Mouse (Mus musculus): Measurements from ENCODE around the gene Acot6. TPM values are rescaled to one million over a fixed set of nuclear protein-coding genes. Genes with fewer than 3 reads are reported as not detected.
A peak's percentile ranks its signal among the peaks of the same experiment; 100 is the strongest.

Acot6 gene
- polyA plus RNA-seq, 1 experiment from 2014 or later: 1.8 TPM

GRCm38 (mm10) chr12:84109924-84110323, 9.5 kb downstream of the Acot6 start:
- Histone ChIP-seq H3K4me3 (replicated peaks) (no peak overlapping the region), H3K4me2 (no peak overlapping the region), H3K27me3 (no peaks in the 10 kb centered on the region), H3K4me1 (peaks cover 8% of the 10 kb centered on the region), H3K9ac (no peak overlapping the region), H3K36me3 (no peaks in the 10 kb centered on the region), H3K9me3 (replicated peaks) (no peaks in the 10 kb centered on the region), H3K27ac (no peak overlapping the region)
- ATAC-seq (replicated peaks; ENCODE audit: low FRiP score): no peak
- 78% methylated on average over 1 of the region's 1 CpGs for WGBS

- WGBS: 93% methylated on average over 4 of the region's 4 CpGs
- H3K4me3 ChIP-seq (replicated peaks): no peak overlapping the region
Measured at GRCm38 (mm10) chr12:84110814-84111213, 10.4 kb downstream of the Acot6 start.

GRCm38 (mm10) chr12:84113676-84114075, 13.2 kb downstream of the Acot6 start:
- no peak overlapping the region for H3K9ac ChIP-seq
- peaks cover 8% of the 10 kb centered on the region for H3K4me1 ChIP-seq
- no peaks in the 10 kb centered on the region for H3K9me3 ChIP-seq (replicated peaks)
- no peaks in the 10 kb centered on the region for H3K27me3 ChIP-seq
- H3K4me2 ChIP-seq: peak overlapping the region; percentile 72
- no peak for ATAC-seq (replicated peaks; ENCODE audit: low FRiP score)
- no peak overlapping the region for H3K27ac ChIP-seq
- 49% methylated on average over 6 of the region's 6 CpGs for WGBS
- H3K36me3 ChIP-seq: no peaks in the 10 kb centered on the region
- H3K4me3 ChIP-seq (replicated peaks): peak overlapping the region; percentile 88

More at GRCm38 (mm10) chr12:84110814-84111213, 10.4 kb downstream of the Acot6 start:
- Histone ChIP-seq H3K27me3 (no peaks in the 10 kb centered on the region), H3K9ac (no peak overlapping the region), H3K27ac (no peak overlapping the region), H3K4me1 (peaks cover 12% of the 10 kb centered on the region), H3K36me3 (no peaks in the 10 kb centered on the region), H3K9me3 (replicated peaks) (no peaks in the 10 kb centered on the region), H3K4me2 (no peak overlapping the region)
- ATAC-seq (replicated peaks; ENCODE audit: low FRiP score): no peak

GRCm38 (mm10) chr12:84114153-84114994, 13.9 kb downstream of the Acot6 start, which contains the start of gene Dnal1:
Gene Dnal1, plus strand, starts transcription at chr12:84114366.
- H3K4me2 ChIP-seq: peak within 1 kb of the TSS; percentile 72
- H3K27me3 ChIP-seq: no peaks in the 10 kb centered on the region
- H3K4me1 ChIP-seq: peaks cover 8% of the 10 kb centered on the region
- H3K4me3 ChIP-seq (replicated peaks): peak within 1 kb of the TSS; percentile 88
- H3K36me3 ChIP-seq: no peaks in the 10 kb centered on the region
- no peaks in the 10 kb centered on the region for H3K9me3 ChIP-seq (replicated peaks)
- peak; percentile 98 for ATAC-seq (replicated peaks; ENCODE audit: low FRiP score)
- WGBS: 2% methylated on average over 30 of the region's 35 CpGs
- peak within 1 kb of the TSS; percentile 64 for H3K9ac ChIP-seq
- peak within 1 kb of the TSS; percentile 58 for H3K27ac ChIP-seq

- Histone ChIP-seq H3K4me3 (replicated peaks) (no peak overlapping the region), H3K9me3 (replicated peaks) (no peaks in the 10 kb centered on the region), H3K27ac (no peak overlapping the region), H3K9ac (no peak overlapping the region), H3K36me3 (no peaks in the 10 kb centered on the region), H3K27me3 (no peaks in the 10 kb centered on the region), H3K4me1 (peaks cover 7% of the 10 kb centered on the region), H3K4me2 (no peak overlapping the region)
- ATAC-seq (replicated peaks; ENCODE audit: low FRiP score): no peak
- WGBS: 93% methylated on average over 5 of the region's 5 CpGs
Measured at GRCm38 (mm10) chr12:84119584-84119983, 19.1 kb downstream of the Acot6 start.

GRCm38 (mm10) chr12:84125892-84126291, 25.4 kb downstream of the Acot6 start:
- no peak overlapping the region for H3K4me2 ChIP-seq

GRCm38 (mm10) chr12:84126899-84127298, 26.4 kb downstream of the Acot6 start:
- no peak overlapping the region for H3K4me3 ChIP-seq (replicated peaks)
- 90% methylated on average over 2 of the region's 2 CpGs for WGBS
- H3K4me1 ChIP-seq: no peaks in the 10 kb centered on the region
- H3K4me2 ChIP-seq: no peak overlapping the region
- no peak overlapping the region for H3K9ac ChIP-seq
- no peaks in the 10 kb centered on the region for H3K9me3 ChIP-seq (replicated peaks)
- no peak overlapping the region for H3K27ac ChIP-seq
- H3K36me3 ChIP-seq: peaks cover 39% of the 10 kb centered on the region
- no peak for ATAC-seq (replicated peaks; ENCODE audit: low FRiP score)
- H3K27me3 ChIP-seq: no peaks in the 10 kb centered on the region

More at GRCm38 (mm10) chr12:84125892-84126291, 25.4 kb downstream of the Acot6 start:
- Histone ChIP-seq H3K4me1 (no peaks in the 10 kb centered on the region), H3K4me3 (replicated peaks) (no peak overlapping the region), H3K9ac (no peak overlapping the region), H3K27me3 (no peaks in the 10 kb centered on the region), H3K36me3 (peaks cover 34% of the 10 kb centered on the region), H3K27ac (no peak overlapping the region), H3K9me3 (replicated peaks) (no peaks in the 10 kb centered on the region)
- 70% methylated on average over 12 of the region's 12 CpGs for WGBS
- ATAC-seq (replicated peaks; ENCODE audit: low FRiP score): no peak

GRCm38 (mm10) chr12:84128576-84128975, 28.1 kb downstream of the Acot6 start:
- no peak overlapping the region for H3K27ac ChIP-seq
- no peak for ATAC-seq (replicated peaks; ENCODE audit: low FRiP score)

GRCm38 (mm10) chr12:84129931-84130330, 29.5 kb downstream of the Acot6 start:
- no peak for ATAC-seq (replicated peaks; ENCODE audit: low FRiP score)
- 88% methylated on average over 8 of the region's 8 CpGs for WGBS

More at GRCm38 (mm10) chr12:84128576-84128975, 28.1 kb downstream of the Acot6 start:
- H3K27me3 ChIP-seq: no peaks in the 10 kb centered on the region
- no peaks in the 10 kb centered on the region for H3K4me1 ChIP-seq
- no peak overlapping the region for H3K4me2 ChIP-seq
- peaks cover 44% of the 10 kb centered on the region for H3K36me3 ChIP-seq
- H3K4me3 ChIP-seq (replicated peaks): no peak overlapping the region
- WGBS: 85% methylated on average over 6 of the region's 6 CpGs
- no peaks in the 10 kb centered on the region for H3K9me3 ChIP-seq (replicated peaks)
- H3K9ac ChIP-seq: no peak overlapping the region

GRCm38 (mm10) chr12:84132265-84132664, 31.8 kb downstream of the Acot6 start:
- 66% methylated on average over 3 of the region's 3 CpGs for WGBS
- Histone ChIP-seq H3K9me3 (replicated peaks) (no peaks in the 10 kb centered on the region), H3K27me3 (no peaks in the 10 kb centered on the region), H3K9ac (no peak overlapping the region), H3K27ac (no peak overlapping the region), H3K4me3 (replicated peaks) (no peak overlapping the region), H3K4me1 (no peaks in the 10 kb centered on the region), H3K4me2 (no peak overlapping the region), H3K36me3 (peaks cover 55% of the 10 kb centered on the region)
- no peak for ATAC-seq (replicated peaks; ENCODE audit: low FRiP score)

More at GRCm38 (mm10) chr12:84129931-84130330, 29.5 kb downstream of the Acot6 start:
- no peak overlapping the region for H3K4me3 ChIP-seq (replicated peaks)
- peaks cover 42% of the 10 kb centered on the region for H3K36me3 ChIP-seq
- no peak overlapping the region for H3K27ac ChIP-seq
- no peaks in the 10 kb centered on the region for H3K9me3 ChIP-seq (replicated peaks)
- H3K4me2 ChIP-seq: no peak overlapping the region
- H3K4me1 ChIP-seq: no peaks in the 10 kb centered on the region
- H3K27me3 ChIP-seq: no peaks in the 10 kb centered on the region
- no peak overlapping the region for H3K9ac ChIP-seq

GRCm38 (mm10) chr12:84137131-84137530, 36.7 kb downstream of the Acot6 start:
- H3K27me3 ChIP-seq: no peaks in the 10 kb centered on the region
- no peak for ATAC-seq (replicated peaks; ENCODE audit: low FRiP score)
- H3K9ac ChIP-seq: no peak overlapping the region
- no peaks in the 10 kb centered on the region for H3K9me3 ChIP-seq (replicated peaks)
- WGBS: 93% methylated on average over 7 of the region's 7 CpGs
- no peaks in the 10 kb centered on the region for H3K4me1 ChIP-seq
- peaks cover 37% of the 10 kb centered on the region for H3K36me3 ChIP-seq
- no peak overlapping the region for H3K27ac ChIP-seq
- H3K4me2 ChIP-seq: no peak overlapping the region
- H3K4me3 ChIP-seq (replicated peaks): no peak overlapping the region

- ATAC-seq (replicated peaks; ENCODE audit: low FRiP score): no peak
- no peaks in the 10 kb centered on the region for H3K27me3 ChIP-seq
- H3K9ac ChIP-seq: no peak overlapping the region
- no peaks in the 10 kb centered on the region for H3K9me3 ChIP-seq (replicated peaks)
- no peak overlapping the region for H3K4me2 ChIP-seq
- 74% methylated on average over 4 of the region's 4 CpGs for WGBS
- no peak overlapping the region for H3K4me3 ChIP-seq (replicated peaks)
- no peak overlapping the region for H3K27ac ChIP-seq
- peaks cover 39% of the 10 kb centered on the region for H3K36me3 ChIP-seq
- no peaks in the 10 kb centered on the region for H3K4me1 ChIP-seq
Measured at GRCm38 (mm10) chr12:84140135-84140534, 39.7 kb downstream of the Acot6 start.

Data from kidney, embryonic 15.5 days (tissue).